Mouse (Mus musculus) kidney, postnatal 0 days (tissue): ENCODE measurements at regions not wholly inside any gene's neighbourhood (a gene's known extent, or its start where the extent isn't known, plus 50 kb on each side); places are given as distances from the start of the nearest gene placed in this dataset.

Source experiments
- ATAC-seq: fragments of 200-750 bp; cut with Nextera tagmentation; replicated peaks from 2 replicates; pipeline ENCODE4 v1.8.0; 2017; ENCODE audit warnings: low read depth, moderate number of reproducible peaks, moderate TSS enrichment, moderate library complexity; ENCODE audit not compliant: low FRiP score
- DNase-seq: peaks from one replicate; pipeline ENCODE4 v3.0.0-alpha.2; 2016; ENCODE audit warnings: low spot score
- H3K27ac ChIP-seq: fragments of 300-500 bp; sonication (generic); 2 replicates; pipeline ENCODE4 v1.5.1; 2014; ENCODE audit warnings: mild to moderate bottlenecking
- H3K27me3 ChIP-seq: fragments of 300-500 bp; sonication (generic); 2 replicates; pipeline ENCODE4 v1.6.1; 2014; ENCODE audit warnings: low read length, mixed read lengths; ENCODE audit not compliant: insufficient read depth
- H3K36me3 ChIP-seq: fragments of 300-500 bp; sonication (generic); 2 replicates; pipeline ENCODE4 v1.6.1; 2014; ENCODE audit warnings: low read length, mixed read lengths; ENCODE audit not compliant: insufficient read depth
- H3K4me1 ChIP-seq: fragments of 300-500 bp; sonication (generic); replicated peaks from 2 replicates; pipeline ENCODE4 v1.6.1; 2014; ENCODE audit warnings: antibody characterized with exemption, low read length, mixed read lengths; ENCODE audit not compliant: insufficient read depth
- H3K4me2 ChIP-seq: fragments of 300-500 bp; sonication (generic); 2 replicates; pipeline ENCODE4 v1.6.1; 2014; ENCODE audit warnings: mild to moderate bottlenecking, low read length, moderate library complexity, mixed read lengths
- H3K4me3 ChIP-seq: fragments of 300-500 bp; sonication (generic); replicated peaks from 2 replicates; pipeline ENCODE4 v1.5.1; 2014; ENCODE audit warnings: low read depth, low read length
- H3K9ac ChIP-seq: fragments of 300-500 bp; sonication (generic); 2 replicates; pipeline ENCODE4 v1.6.1; 2014; ENCODE audit warnings: low read depth, low read length
- H3K9me3 ChIP-seq: fragments of 300-500 bp; sonication (generic); replicated peaks from 2 replicates; pipeline ENCODE4 v1.6.1; 2016; ENCODE audit warnings: low read length, inconsistent platforms, mixed read lengths
- CTCF ChIP-seq: IDR thresholded peaks from 2 replicates; pipeline ENCODE4 v1.5.1; 2016; ENCODE audit warnings: antibody characterized with exemption, low read depth, mild to moderate bottlenecking, moderate library complexity
- WGBS: fragments of 180-500 bp; shearing (Covaris S2); extraction: QIAGEN DNeasy Blood & Tissue Kit; methylation state at CpG from one replicate; pipeline ENCODE4 v1.1.7; 2014; 5-methylcytosine and 5-hydroxymethylcytosine counted together

DNA sequence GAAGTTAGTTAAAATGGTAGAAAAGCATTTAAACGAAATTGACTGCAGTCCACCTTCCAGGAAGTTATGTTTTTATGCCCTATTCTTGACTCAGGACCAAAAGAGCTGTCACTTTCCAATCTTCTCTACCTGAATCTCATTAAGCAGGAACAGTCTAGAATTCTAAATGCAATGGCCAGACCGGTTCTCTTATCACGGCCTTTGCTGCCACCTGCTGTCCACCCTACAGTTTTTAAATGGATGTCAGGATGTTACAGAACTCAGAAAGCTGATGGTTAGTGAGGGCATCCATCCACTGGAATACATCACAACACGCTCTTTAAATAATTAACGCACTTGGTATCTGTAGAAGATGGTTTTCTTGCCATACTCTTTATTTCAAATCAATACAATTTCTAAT lies 310.5 kb downstream of the Parp8 start:
- 0 out of 2 replicates have a peak, but pooled peaks cover 3% of the 10 kb centered on the region for H3K4me1 ChIP-seq
- 10% methylated on average over 5 of the region's 5 CpGs for WGBS
- TF ChIP-seq CTCF, result peak; percentile 84
- peak; percentile 87 for DNase-seq
- H3K4me2 ChIP-seq, result no peak overlapping the region
- no peak; the same call in 1 of the 2 replicates for ATAC-seq
- H3K4me3 ChIP-seq, result no peak overlapping the region
- H3K9ac ChIP-seq, result no peak overlapping the region
- no peaks in the 10 kb centered on the region for H3K9me3 ChIP-seq
- H3K27me3 ChIP-seq, result peaks cover 21% of the 10 kb centered on the region
- no peak overlapping the region for H3K27ac ChIP-seq
- H3K36me3 ChIP-seq, result no peaks in the 10 kb centered on the region

DNA sequence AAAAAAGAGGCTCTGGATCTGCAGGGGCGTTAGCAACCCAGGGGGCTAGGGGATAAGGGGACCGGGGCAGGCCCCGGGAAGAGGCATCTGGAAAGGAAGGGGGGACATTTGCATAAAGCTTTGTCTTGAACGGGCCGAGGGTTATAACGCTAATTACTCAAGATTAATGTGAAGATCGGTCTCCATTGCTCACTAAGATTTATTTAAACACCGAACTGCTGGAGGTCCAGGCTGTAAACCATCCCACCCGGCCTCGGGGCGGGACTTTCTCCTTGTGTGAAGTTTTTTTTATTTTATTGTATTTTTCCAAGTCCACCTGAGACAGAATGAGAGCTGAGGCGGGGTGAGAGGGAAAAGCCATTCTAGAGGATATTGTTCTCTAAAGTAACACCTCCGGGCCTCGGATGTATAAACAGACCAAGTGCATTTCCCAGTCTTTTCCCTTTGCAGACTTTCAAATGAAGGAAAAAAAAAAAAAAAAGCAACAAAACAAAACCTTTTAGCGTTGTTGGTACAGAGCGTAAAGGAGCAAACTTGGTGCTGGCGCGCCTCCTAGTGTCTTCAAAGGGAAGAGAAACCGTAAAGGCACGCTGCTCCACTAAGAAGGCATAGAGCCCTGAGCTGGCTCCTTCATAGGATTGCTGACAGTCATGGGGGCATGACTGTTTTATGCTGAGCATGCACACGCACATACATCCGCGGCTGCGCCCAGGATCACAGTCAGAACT lies 313.3 kb downstream of the Parp8 start:
- Histone ChIP-seq H3K4me3 (peak overlapping the region; percentile 23), H3K9ac (no peak overlapping the region), H3K36me3 (no peaks in the 10 kb centered on the region), H3K4me2 (peak overlapping the region; percentile 57), H3K27me3 (peaks cover 44% of the 10 kb centered on the region), H3K9me3 (no peaks in the 10 kb centered on the region), H3K27ac (no peak overlapping the region), H3K4me1 (0 out of 2 replicates have a peak, but pooled peaks cover 3% of the 10 kb centered on the region)
- ATAC-seq (peak; percentile 60), DNase-seq (peak; percentile 91)
- peak; percentile 87 for TF ChIP-seq CTCF
- under 1% methylated on average over 24 of the region's 24 CpGs for WGBS

DNA sequence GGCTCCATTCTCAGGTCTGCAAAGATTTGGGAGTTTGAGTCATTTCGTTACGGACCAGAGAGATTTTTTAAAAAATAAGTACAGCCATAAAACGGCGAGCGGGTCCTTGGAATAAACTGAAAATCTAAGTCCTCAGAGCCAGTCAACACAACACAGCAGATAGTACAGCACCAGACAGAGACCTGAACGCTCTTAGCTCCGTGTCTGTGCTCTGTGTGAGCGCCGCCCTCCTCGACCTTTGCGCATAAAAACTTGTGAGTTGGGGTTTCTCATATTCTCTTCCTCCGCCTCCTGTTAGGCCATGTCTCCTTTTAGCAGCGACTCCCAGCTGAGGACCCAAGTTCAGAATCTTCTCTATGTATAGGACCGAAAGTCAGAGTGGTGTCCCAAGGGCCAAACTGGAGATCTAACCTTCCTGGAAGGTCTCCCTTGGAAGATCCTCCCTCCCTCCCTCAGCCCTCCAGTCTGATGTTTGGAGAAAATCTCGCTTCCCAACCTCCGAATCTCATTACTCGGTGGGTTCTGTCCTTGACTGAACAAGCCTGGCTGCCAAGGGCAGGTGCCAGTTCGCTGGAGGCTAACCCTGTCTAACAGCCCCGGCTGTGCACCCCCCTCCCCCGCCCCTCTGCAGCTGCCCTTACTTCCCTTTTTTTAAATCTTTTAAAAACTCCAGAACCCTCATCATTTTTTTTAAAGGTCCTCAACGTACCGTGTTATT lies 314.0 kb downstream of the Parp8 start:
- Histone ChIP-seq H3K4me3 (peak overlapping the region; percentile 23), H3K27ac (no peak overlapping the region), H3K4me2 (peak overlapping the region; percentile 57), H3K9ac (no peak overlapping the region), H3K9me3 (no peaks in the 10 kb centered on the region), H3K36me3 (no peaks in the 10 kb centered on the region), H3K27me3 (peaks cover 49% of the 10 kb centered on the region), H3K4me1 (0 out of 2 replicates have a peak, but pooled peaks cover 3% of the 10 kb centered on the region)
- ATAC-seq, result 0 out of 2 replicates have a peak, but pooled peaks have one; percentile 26
- TF ChIP-seq CTCF, result no peak
- under 1% methylated on average over 22 of the region's 22 CpGs for WGBS
- DNase-seq, result no peak

DNA sequence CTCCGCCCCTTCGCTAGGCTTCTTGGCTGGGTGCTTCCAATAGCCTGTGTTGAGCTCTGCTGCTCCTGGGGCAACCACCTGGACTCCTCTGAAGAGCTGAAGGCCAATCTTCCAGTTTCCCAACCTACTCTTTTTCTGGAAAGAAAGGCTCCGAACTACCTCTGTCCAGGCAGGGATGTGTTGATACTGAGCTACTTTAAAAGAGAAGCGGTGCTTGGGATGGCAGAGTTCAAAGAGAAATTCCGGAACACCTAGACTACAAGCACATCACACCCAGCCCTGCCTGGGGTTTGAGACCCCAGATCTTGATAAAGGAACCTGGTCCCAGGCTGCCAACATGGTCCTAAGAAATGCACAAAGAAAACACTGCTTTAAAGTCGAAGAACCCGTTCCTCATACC lies 315.7 kb downstream of the Parp8 start:
- no peak overlapping the region for H3K9ac ChIP-seq
- H3K27ac ChIP-seq, result no peak overlapping the region
- ATAC-seq (no peak), DNase-seq (no peak)
- peaks cover 62% of the 10 kb centered on the region for H3K27me3 ChIP-seq
- H3K4me2 ChIP-seq, result no peak overlapping the region
- 0 out of 2 replicates have a peak, but pooled peaks cover 3% of the 10 kb centered on the region for H3K4me1 ChIP-seq
- 14% methylated on average over 7 of the region's 7 CpGs for WGBS
- no peaks in the 10 kb centered on the region for H3K36me3 ChIP-seq
- H3K9me3 ChIP-seq, result no peaks in the 10 kb centered on the region
- H3K4me3 ChIP-seq, result no peak overlapping the region
- no peak for TF ChIP-seq CTCF

DNA sequence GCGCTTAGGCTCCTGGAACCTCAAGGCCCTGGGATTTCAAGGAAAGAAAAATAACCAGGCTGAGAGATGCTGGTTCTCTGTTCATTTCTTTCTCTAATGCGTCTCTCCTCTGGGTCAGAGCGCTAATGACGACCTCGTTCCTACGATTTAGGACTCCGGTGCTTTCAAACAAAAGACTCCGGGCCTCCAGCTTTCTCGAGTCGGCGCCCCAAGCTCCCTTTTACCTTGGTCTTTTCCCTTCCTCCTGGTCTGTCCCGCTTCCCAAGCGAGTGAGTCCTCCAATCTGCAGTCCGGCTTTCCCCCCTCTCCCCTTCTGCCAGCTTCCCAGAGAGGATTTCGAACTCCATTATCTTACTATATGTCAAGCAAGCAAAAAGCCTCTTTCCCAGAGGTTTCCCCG lies 316.5 kb downstream of the Parp8 start:
- Histone ChIP-seq H3K4me3 (0 out of 2 replicates have a peak overlapping the region, but pooled peaks have one; percentile 4), H3K9me3 (no peaks in the 10 kb centered on the region), H3K27ac (no peak overlapping the region), H3K9ac (no peak overlapping the region), H3K36me3 (no peaks in the 10 kb centered on the region), H3K27me3 (peaks cover 69% of the 10 kb centered on the region), H3K4me1 (0 out of 2 replicates have a peak, but pooled peaks cover 3% of the 10 kb centered on the region), H3K4me2 (peak overlapping the region; percentile 22; the same call in 1 of the 2 replicates)
- 3% methylated on average over 16 of the region's 16 CpGs for WGBS
- no peak for TF ChIP-seq CTCF
- ATAC-seq (no peak), DNase-seq (no peak)

DNA sequence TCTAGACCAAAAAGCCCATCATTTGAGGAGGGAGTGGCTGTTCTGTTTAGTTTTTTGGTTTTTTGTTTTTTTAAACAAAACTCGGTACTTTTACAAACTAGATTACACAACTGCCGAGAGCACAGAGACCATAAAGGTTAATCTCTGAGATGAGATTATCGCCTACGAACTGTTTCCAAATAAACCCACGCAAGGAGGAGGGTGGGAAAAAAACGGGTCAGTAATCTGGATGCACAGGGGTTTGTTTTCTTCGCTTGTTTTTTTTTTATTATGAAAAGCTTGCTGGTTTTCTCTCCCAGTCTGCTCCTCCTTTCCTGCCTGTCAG lies 316.9 kb downstream of the Parp8 start:
- Histone ChIP-seq H3K4me2 (no peak overlapping the region), H3K27ac (no peak overlapping the region), H3K4me3 (0 out of 2 replicates have a peak overlapping the region, but pooled peaks have one; percentile 4), H3K4me1 (0 out of 2 replicates have a peak, but pooled peaks cover 3% of the 10 kb centered on the region), H3K9me3 (no peaks in the 10 kb centered on the region), H3K9ac (no peak overlapping the region), H3K27me3 (peaks cover 66% of the 10 kb centered on the region), H3K36me3 (no peaks in the 10 kb centered on the region)
- WGBS, result 3% methylated on average over 7 of the region's 7 CpGs
- TF ChIP-seq CTCF, result no peak
- ATAC-seq (no peak), DNase-seq (no peak)
